Mouse (Mus musculus): ENCODE data around the gene Camta1. TPM values are rescaled to one million over a fixed set of nuclear protein-coding genes. Genes with fewer than 3 reads are reported as not detected.

The Camta1 gene
- polyA plus RNA-seq, 1 experiment, result 27.1 TPM

- Histone ChIP-seq H3K36me3 (ENCODE audit: control insufficient read depth, insufficient read depth, low read length) (no peaks in the 10 kb centered on the region), H3K27me3 (ENCODE audit: control insufficient read depth, insufficient read depth, low read length) (no peaks in the 10 kb centered on the region), H3K27ac (ENCODE audit: control insufficient read depth, insufficient read depth, low read length) (no peak overlapping the region), H3K4me1 (replicated peaks; ENCODE audit: control insufficient read depth, insufficient read depth, low read length) (no peaks in the 10 kb centered on the region), H3K4me3 (ENCODE audit: control insufficient read depth, insufficient read depth, low read length) (no peak overlapping the region)
- peak; percentile 12 for DNase-seq
- TF ChIP-seq CTCF (IDR thresholded peaks at IDR 0.05; ENCODE audit: borderline replicate concordance, control insufficient read depth, extremely low read depth, insufficient read depth, low read length, poor library complexity) (peak; percentile 62; the same call in 1 of the 2 replicates), POLR2A (IDR thresholded peaks at IDR 0.05; ENCODE audit: control insufficient read depth, extremely low read depth, insufficient read depth, low read length, poor library complexity) (no peak)
- 53% methylated on average over 6 of the region's 6 CpGs for WGBS
These were observed 871.5 kb downstream of the Camta1 start for GRCm38 (mm10) chr4:150990148-150990547.

- TF ChIP-seq POLR2A (IDR thresholded peaks at IDR 0.05; ENCODE audit: control insufficient read depth, extremely low read depth, insufficient read depth, low read length, poor library complexity) (no peak), CTCF (IDR thresholded peaks at IDR 0.05; ENCODE audit: borderline replicate concordance, control insufficient read depth, extremely low read depth, insufficient read depth, low read length, poor library complexity) (no peak)
- H3K4me1 ChIP-seq (replicated peaks; ENCODE audit: control insufficient read depth, insufficient read depth, low read length), result 0 out of 2 replicates have a peak, but pooled peaks cover 3% of the 10 kb centered on the region
- 92% methylated on average over 5 of the region's 5 CpGs for WGBS
- no peak overlapping the region for H3K4me3 ChIP-seq (ENCODE audit: control insufficient read depth, insufficient read depth, low read length)
- H3K27ac ChIP-seq (ENCODE audit: control insufficient read depth, insufficient read depth, low read length), result no peak overlapping the region
- DNase-seq, result no peak
- H3K27me3 ChIP-seq (ENCODE audit: control insufficient read depth, insufficient read depth, low read length), result no peaks in the 10 kb centered on the region
- H3K36me3 ChIP-seq (ENCODE audit: control insufficient read depth, insufficient read depth, low read length), result no peaks in the 10 kb centered on the region
These were observed 881.5 kb downstream of the Camta1 start for GRCm38 (mm10) chr4:150980153-150980552.

GRCm38 (mm10) chr4:150979455-150979854, 882.2 kb downstream of the Camta1 start:
- H3K27me3 ChIP-seq (ENCODE audit: control insufficient read depth, insufficient read depth, low read length), result no peaks in the 10 kb centered on the region
- WGBS, result 91% methylated on average over 9 of the region's 9 CpGs

GRCm38 (mm10) chr4:150978156-150978910, 883.3 kb downstream of the Camta1 start:
- H3K27ac ChIP-seq (ENCODE audit: control insufficient read depth, insufficient read depth, low read length), result no peak overlapping the region
- no peak for DNase-seq
- 95% methylated on average over 21 of the region's 21 CpGs for whole genome bisulfite sequencing
- H3K4me1 ChIP-seq (replicated peaks; ENCODE audit: control insufficient read depth, insufficient read depth, low read length), result 0 out of 2 replicates have a peak, but pooled peaks cover 3% of the 10 kb centered on the region
- H3K27me3 ChIP-seq (ENCODE audit: control insufficient read depth, insufficient read depth, low read length), result no peaks in the 10 kb centered on the region
- TF ChIP-seq POLR2A (IDR thresholded peaks at IDR 0.05; ENCODE audit: control insufficient read depth, extremely low read depth, insufficient read depth, low read length, poor library complexity), result no peak
- TF ChIP-seq CTCF (IDR thresholded peaks at IDR 0.05; ENCODE audit: borderline replicate concordance, control insufficient read depth, extremely low read depth, insufficient read depth, low read length, poor library complexity), result no peak
- H3K36me3 ChIP-seq (ENCODE audit: control insufficient read depth, insufficient read depth, low read length), result no peaks in the 10 kb centered on the region
- no peak overlapping the region for H3K4me3 ChIP-seq (ENCODE audit: control insufficient read depth, insufficient read depth, low read length)

More at GRCm38 (mm10) chr4:150979455-150979854, 882.2 kb downstream of the Camta1 start:
- Histone ChIP-seq H3K4me3 (ENCODE audit: control insufficient read depth, insufficient read depth, low read length) (no peak overlapping the region), H3K36me3 (ENCODE audit: control insufficient read depth, insufficient read depth, low read length) (no peaks in the 10 kb centered on the region), H3K4me1 (replicated peaks; ENCODE audit: control insufficient read depth, insufficient read depth, low read length) (0 out of 2 replicates have a peak, but pooled peaks cover 3% of the 10 kb centered on the region), H3K27ac (ENCODE audit: control insufficient read depth, insufficient read depth, low read length) (no peak overlapping the region)
- TF ChIP-seq CTCF (IDR thresholded peaks at IDR 0.05; ENCODE audit: borderline replicate concordance, control insufficient read depth, extremely low read depth, insufficient read depth, low read length, poor library complexity) (no peak), POLR2A (IDR thresholded peaks at IDR 0.05; ENCODE audit: control insufficient read depth, extremely low read depth, insufficient read depth, low read length, poor library complexity) (no peak)
- DNase-seq, result no peak

DNA sequence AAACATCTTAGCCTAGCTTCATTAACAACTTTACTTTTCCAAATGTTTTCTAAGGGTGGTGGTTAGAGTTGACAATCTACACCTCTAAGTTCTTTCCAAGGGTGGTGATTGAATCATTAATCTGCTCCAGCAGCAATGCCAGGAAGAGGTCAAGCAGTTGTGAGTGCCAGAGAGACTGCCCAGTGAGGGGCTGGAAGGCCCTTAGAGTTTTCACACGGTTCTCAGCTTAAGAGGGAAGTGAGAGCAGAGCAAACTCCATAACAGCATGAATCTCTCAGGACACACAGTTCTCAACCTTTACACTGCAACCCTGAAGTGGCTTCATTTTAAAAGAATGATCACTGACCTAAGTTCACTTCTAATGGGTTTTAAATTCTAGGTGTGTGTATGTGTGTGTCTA, 886.5 kb downstream of the Camta1 start:
- DNase-seq, result no peak
- H3K4me3 ChIP-seq (ENCODE audit: control insufficient read depth, insufficient read depth, low read length), result no peak overlapping the region
- no peaks in the 10 kb centered on the region for H3K27me3 ChIP-seq (ENCODE audit: control insufficient read depth, insufficient read depth, low read length)
- no peaks in the 10 kb centered on the region for H3K36me3 ChIP-seq (ENCODE audit: control insufficient read depth, insufficient read depth, low read length)
- WGBS, result 63% methylated on average over 1 of the region's 1 CpGs
- no peak overlapping the region for H3K27ac ChIP-seq (ENCODE audit: control insufficient read depth, insufficient read depth, low read length)
- no peaks in the 10 kb centered on the region for H3K4me1 ChIP-seq (replicated peaks; ENCODE audit: control insufficient read depth, insufficient read depth, low read length)
- TF ChIP-seq POLR2A (IDR thresholded peaks at IDR 0.05; ENCODE audit: control insufficient read depth, extremely low read depth, insufficient read depth, low read length, poor library complexity) (no peak), CTCF (IDR thresholded peaks at IDR 0.05; ENCODE audit: borderline replicate concordance, control insufficient read depth, extremely low read depth, insufficient read depth, low read length, poor library complexity) (no peak)

DNA sequence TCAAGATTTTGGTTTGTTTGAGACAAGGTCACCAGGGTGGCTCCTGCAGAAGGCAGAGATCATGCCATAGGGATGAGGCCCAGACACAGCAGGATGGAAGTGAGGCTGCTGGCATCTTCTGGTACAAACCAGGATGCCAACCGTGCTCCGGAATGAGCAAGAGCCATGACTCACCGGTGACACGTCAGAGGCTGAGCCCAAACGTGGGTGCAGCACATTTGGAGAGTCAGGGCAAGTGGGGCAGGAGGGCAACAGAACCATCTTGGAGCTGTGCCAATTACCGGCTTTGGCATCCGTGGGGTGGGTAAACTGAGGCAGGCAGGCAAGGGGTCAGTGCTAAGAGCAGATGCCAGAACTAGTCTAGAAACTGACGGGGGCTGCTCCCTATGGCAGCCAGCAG, 888.4 kb downstream of the Camta1 start:
- no peak for DNase-seq
- WGBS, result 91% methylated on average over 8 of the region's 8 CpGs
- Histone ChIP-seq H3K4me3 (ENCODE audit: control insufficient read depth, insufficient read depth, low read length) (no peak overlapping the region), H3K27me3 (ENCODE audit: control insufficient read depth, insufficient read depth, low read length) (no peaks in the 10 kb centered on the region), H3K36me3 (ENCODE audit: control insufficient read depth, insufficient read depth, low read length) (no peaks in the 10 kb centered on the region), H3K4me1 (replicated peaks; ENCODE audit: control insufficient read depth, insufficient read depth, low read length) (no peaks in the 10 kb centered on the region), H3K27ac (ENCODE audit: control insufficient read depth, insufficient read depth, low read length) (no peak overlapping the region)
- TF ChIP-seq CTCF (IDR thresholded peaks at IDR 0.05; ENCODE audit: borderline replicate concordance, control insufficient read depth, extremely low read depth, insufficient read depth, low read length, poor library complexity) (no peak), POLR2A (IDR thresholded peaks at IDR 0.05; ENCODE audit: control insufficient read depth, extremely low read depth, insufficient read depth, low read length, poor library complexity) (no peak)
